Mouse (Mus musculus) hindbrain, embryonic 11.5 days (tissue): Measurements from ENCODE around the gene Smim5. TPM values are rescaled to one million over a fixed set of nuclear protein-coding genes. Genes with fewer than 3 reads are reported as not detected.

Experiments used
- ATAC-seq: fragments of 200-750 bp; cut with Nextera tagmentation; 2 replicates; pipeline ENCODE4 v1.8.0; 2017; ENCODE audit warnings: mild to moderate bottlenecking, moderate TSS enrichment, moderate library complexity; ENCODE audit not compliant: low FRiP score
- DNase-seq: peaks from one replicate; pipeline ENCODE4 v3.0.0-alpha.2; 2015; ENCODE audit warnings: low spot score
- H3K27ac ChIP-seq: fragments of 300-500 bp; sonication (generic); 2 replicates; pipeline ENCODE4 v1.5.1; 2014; ENCODE audit warnings: mild to moderate bottlenecking, low read depth, low read length
- H3K27me3 ChIP-seq: fragments of 300-500 bp; sonication (generic); 2 replicates; pipeline ENCODE4 v1.6.1; 2014; ENCODE audit warnings: mild to moderate bottlenecking, low read length, moderate library complexity, mixed read lengths; ENCODE audit not compliant: control insufficient read depth, insufficient read depth
- H3K36me3 ChIP-seq: fragments of 300-500 bp; sonication (generic); 2 replicates; pipeline ENCODE4 v1.6.1; 2014; ENCODE audit warnings: mild to moderate bottlenecking, low read length, moderate library complexity, mixed read lengths; ENCODE audit not compliant: control insufficient read depth, insufficient read depth
- H3K4me1 ChIP-seq: fragments of 300-500 bp; sonication (generic); replicated peaks from 2 replicates; pipeline ENCODE4 v1.6.1; 2014; ENCODE audit warnings: low read length, mixed read lengths; ENCODE audit not compliant: control insufficient read depth, insufficient read depth
- H3K4me2 ChIP-seq: fragments of 300-500 bp; sonication (generic); replicated peaks from 2 replicates; pipeline ENCODE4 v1.6.1; 2014; ENCODE audit warnings: mild to moderate bottlenecking, low read depth, low read length
- H3K4me3 ChIP-seq: fragments of 300-500 bp; sonication (generic); 2 replicates; pipeline ENCODE4 v1.5.1; 2014; ENCODE audit warnings: low read depth, low read length
- H3K9ac ChIP-seq: fragments of 300-500 bp; sonication (generic); 2 replicates; pipeline ENCODE4 v1.6.1; 2014; ENCODE audit warnings: low read depth, low read length
- H3K9me3 ChIP-seq: fragments of 300-500 bp; sonication (generic); 2 replicates; pipeline ENCODE4 v1.6.1; 2016; ENCODE audit warnings: low read length; ENCODE audit not compliant: control insufficient read depth
- WGBS: fragments of 180-500 bp; shearing (Covaris S2); extraction: QIAGEN DNeasy Blood & Tissue Kit; methylation state at CpG from one replicate; pipeline ENCODE4 v1.1.7; 2014; 5-methylcytosine and 5-hydroxymethylcytosine counted together
- polyA plus RNA-seq: library from polyadenylated mRNA; unstranded; fragments of >200 nt; fragmentation: Nextera tagmentation; extraction: Ambion mirVana; gene quantifications from 2 replicates; pipeline ENCODE4 v1.2.1, GENCODE M21; 2014

Smim5 gene
- polyA plus RNA-seq, 1 experiment from 2014 or later, result 3.4 TPM

GRCm38 (mm10) chr11:115929818-115930217 lies 30.1 kb downstream of the Smim5 start:
- no peak overlapping the region for H3K4me3 ChIP-seq
- no peak overlapping the region for H3K9ac ChIP-seq
- peaks cover 2% of the 10 kb centered on the region; the same call in 1 of the 2 replicates for H3K4me1 ChIP-seq
- no peaks in the 10 kb centered on the region for H3K36me3 ChIP-seq
- H3K9me3 ChIP-seq, result no peaks in the 10 kb centered on the region
- no peak overlapping the region for H3K27ac ChIP-seq
- ATAC-seq (no peak), DNase-seq (no peak)
- no peaks in the 10 kb centered on the region for H3K27me3 ChIP-seq
- no peak overlapping the region for H3K4me2 ChIP-seq
- WGBS, result 81% methylated on average over 2 of the region's 3 CpGs

GRCm38 (mm10) chr11:115931235-115931634 lies 31.5 kb downstream of the Smim5 start:
- Histone ChIP-seq H3K4me2 (no peak overlapping the region), H3K36me3 (no peaks in the 10 kb centered on the region), H3K4me3 (no peak overlapping the region), H3K9ac (no peak overlapping the region), H3K27me3 (no peaks in the 10 kb centered on the region), H3K27ac (no peak overlapping the region), H3K4me1 (peaks cover 2% of the 10 kb centered on the region; the same call in 1 of the 2 replicates), H3K9me3 (no peaks in the 10 kb centered on the region)
- WGBS, result 70% methylated on average over 3 of the region's 3 CpGs
- ATAC-seq (no peak), DNase-seq (no peak)

GRCm38 (mm10) chr11:115933108-115933746 lies 33.5 kb downstream of the Smim5 start, which contains the start of the genes Sap30bp and Recql5:
Gene Sap30bp (plus strand): TSS chr11:115933282.
Gene Recql5 (minus strand): TSS chr11:115933477.
- H3K4me2 ChIP-seq, result peak within 1 kb of the TSS; percentile 74
- peak within 1 kb of the TSS; percentile 86 for H3K9ac ChIP-seq
- H3K27me3 ChIP-seq, result no peaks in the 10 kb centered on the region
- WGBS, result under 1% methylated on average over 28 of the region's 28 CpGs
- no peaks in the 10 kb centered on the region for H3K9me3 ChIP-seq
- no peak within 1 kb of the TSS for H3K27ac ChIP-seq
- no peaks in the 10 kb centered on the region for H3K36me3 ChIP-seq
- DNase-seq (peak; percentile 99), ATAC-seq (peak; percentile 97)
- H3K4me1 ChIP-seq, result peaks cover 2% of the 10 kb centered on the region; the same call in 1 of the 2 replicates
- peak within 1 kb of the TSS; percentile 99 for H3K4me3 ChIP-seq

GRCm38 (mm10) chr11:115933747-115934110 lies 34.0 kb downstream of the Smim5 start:
- no peak overlapping the region for H3K27ac ChIP-seq
- H3K4me3 ChIP-seq, result peak overlapping the region; percentile 99
- peak overlapping the region; percentile 74 for H3K4me2 ChIP-seq
- 1% methylated on average over 16 of the region's 16 CpGs for WGBS
- no peaks in the 10 kb centered on the region for H3K27me3 ChIP-seq
- H3K9ac ChIP-seq, result peak overlapping the region; percentile 86
- no peaks in the 10 kb centered on the region for H3K9me3 ChIP-seq
- H3K36me3 ChIP-seq, result no peaks in the 10 kb centered on the region
- peaks cover 2% of the 10 kb centered on the region; the same call in 1 of the 2 replicates for H3K4me1 ChIP-seq
- DNase-seq (no peak), ATAC-seq (peak; percentile 65)

- H3K9ac ChIP-seq, result no peak overlapping the region
- peak; percentile 81 for DNase-seq
- WGBS, result 43% methylated on average over 6 of the region's 6 CpGs
Observed at GRCm38 (mm10) chr11:115939690-115940329, 40.0 kb downstream of the Smim5 start.

GRCm38 (mm10) chr11:115941980-115942379 lies 42.2 kb downstream of the Smim5 start:
- H3K4me3 ChIP-seq, result no peak overlapping the region
- H3K4me1 ChIP-seq, result no peaks in the 10 kb centered on the region
- DNase-seq (no peak), ATAC-seq (no peak)
- H3K27ac ChIP-seq, result no peak overlapping the region
- WGBS, result 82% methylated on average over 7 of the region's 7 CpGs
- H3K9ac ChIP-seq, result no peak overlapping the region
- H3K27me3 ChIP-seq, result no peaks in the 10 kb centered on the region
- H3K4me2 ChIP-seq, result no peak overlapping the region
- H3K36me3 ChIP-seq, result peaks cover 2% of the 10 kb centered on the region; the same call in 1 of the 2 replicates
- H3K9me3 ChIP-seq, result no peaks in the 10 kb centered on the region

More at GRCm38 (mm10) chr11:115939690-115940329, 40.0 kb downstream of the Smim5 start:
- H3K36me3 ChIP-seq, result peaks cover 2% of the 10 kb centered on the region; the same call in 1 of the 2 replicates
- H3K9me3 ChIP-seq, result no peaks in the 10 kb centered on the region
- no peaks in the 10 kb centered on the region for H3K4me1 ChIP-seq
- ATAC-seq, result no peak
- H3K4me2 ChIP-seq, result no peak overlapping the region
- no peaks in the 10 kb centered on the region for H3K27me3 ChIP-seq
- H3K4me3 ChIP-seq, result no peak overlapping the region
- no peak overlapping the region for H3K27ac ChIP-seq

GRCm38 (mm10) chr11:115945247-115945646 lies 45.5 kb downstream of the Smim5 start:
- H3K4me2 ChIP-seq, result no peak overlapping the region
- H3K27me3 ChIP-seq, result no peaks in the 10 kb centered on the region
- DNase-seq, result no peak
- WGBS, result 89% methylated on average over 8 of the region's 8 CpGs
- H3K36me3 ChIP-seq, result peaks cover 2% of the 10 kb centered on the region; the same call in 1 of the 2 replicates
- H3K9ac ChIP-seq, result no peak overlapping the region
- ATAC-seq, result no peak
- H3K9me3 ChIP-seq, result no peaks in the 10 kb centered on the region
- H3K4me3 ChIP-seq, result no peak overlapping the region
- no peak overlapping the region for H3K27ac ChIP-seq
- no peaks in the 10 kb centered on the region for H3K4me1 ChIP-seq

GRCm38 (mm10) chr11:115946221-115946828 lies 46.6 kb downstream of the Smim5 start:
- Histone ChIP-seq H3K9ac (no peak overlapping the region), H3K4me3 (no peak overlapping the region), H3K36me3 (peaks cover 2% of the 10 kb centered on the region; the same call in 1 of the 2 replicates), H3K4me2 (no peak overlapping the region), H3K27me3 (no peaks in the 10 kb centered on the region), H3K9me3 (no peaks in the 10 kb centered on the region), H3K27ac (no peak overlapping the region), H3K4me1 (no peaks in the 10 kb centered on the region)
- ATAC-seq (no peak), DNase-seq (no peak)
- 92% methylated on average over 9 of the region's 9 CpGs for WGBS
